Mouse (Mus musculus) brain, embryonic 14.5 days (tissue): Measurements from ENCODE around the gene Oca2.

ENCODE experiments used
- CTCF ChIP-seq: fragments of 200-500 bp; IDR thresholded peaks from 2 replicates; pipeline ENCODE4 v1.5.1; 2012; ENCODE audit warnings: inconsistent platforms, mild to moderate bottlenecking, moderate library complexity, borderline replicate concordance; ENCODE audit not compliant: insufficient read depth, insufficient read length; ENCODE audit errors: extremely low read depth
- POLR2A ChIP-seq: fragments of 200-500 bp; IDR thresholded peaks from 2 replicates; pipeline ENCODE4 v1.6.1; 2012; ENCODE audit warnings: mild to moderate bottlenecking, inconsistent platforms, borderline replicate concordance; ENCODE audit not compliant: poor library complexity, insufficient read depth, insufficient read length, severe bottlenecking; ENCODE audit errors: extremely low read depth

- TF ChIP-seq CTCF (no peak), POLR2A (no peak)
Observed at GRCm38 (mm10) chr7:56236617-56237016, 2.9 kb upstream of the Oca2 start.
